Mouse (Mus musculus) forebrain, embryonic 12.5 days (tissue): ENCODE measurements around the gene Lim2. TPM values are rescaled to one million over a fixed set of nuclear protein-coding genes. Genes with fewer than 3 reads are reported as not detected.
"Not testable (repeated sequence)": the region's sequence is repeated elsewhere in the genome, so short reads cannot be mapped to it uniquely, and the experiment has no call there.

Experiments
- ATAC-seq: fragments of 200-750 bp; cut with Nextera tagmentation; 2 replicates; pipeline ENCODE4 v1.8.0; 2017; ENCODE audit warnings: moderate TSS enrichment; ENCODE audit not compliant: low FRiP score
- H3K27ac ChIP-seq: fragments of 300-500 bp; sonication (generic); 2 replicates; pipeline ENCODE4 v1.5.1; 2016; ENCODE audit warnings: mild to moderate bottlenecking
- H3K27me3 ChIP-seq: fragments of 300-500 bp; sonication (generic); 2 replicates; pipeline ENCODE4 v1.6.1; 2016; ENCODE audit warnings: mild to moderate bottlenecking
- H3K36me3 ChIP-seq: fragments of 300-500 bp; sonication (generic); replicated peaks from 2 replicates; pipeline ENCODE4 v1.6.1; 2016; ENCODE audit warnings: mild to moderate bottlenecking
- H3K4me1 ChIP-seq: fragments of 300-500 bp; sonication (generic); 2 replicates; pipeline ENCODE4 v1.6.1; 2016
- H3K4me2 ChIP-seq: fragments of 300-500 bp; sonication (generic); 2 replicates; pipeline ENCODE4 v1.6.1; 2016; ENCODE audit warnings: mild to moderate bottlenecking, moderate library complexity
- H3K4me3 ChIP-seq: fragments of 300-500 bp; sonication (generic); replicated peaks from 2 replicates; pipeline ENCODE4 v1.5.1; 2016; ENCODE audit warnings: mild to moderate bottlenecking
- H3K9ac ChIP-seq: fragments of 300-500 bp; sonication (generic); 2 replicates; pipeline ENCODE4 v1.6.1; 2016; ENCODE audit warnings: mild to moderate bottlenecking
- H3K9me3 ChIP-seq: fragments of 300-500 bp; sonication (generic); 2 replicates; pipeline ENCODE4 v1.6.1; 2016
- WGBS: fragments of 180-500 bp; shearing (Covaris S2); methylation state at CpG from one replicate; pipeline ENCODE4 v1.1.7; 2016; 5-methylcytosine and 5-hydroxymethylcytosine counted together
- polyA plus RNA-seq: library from polyadenylated mRNA; unstranded; fragments of >200 nt; fragmentation: Nextera tagmentation; extraction: Ambion mirVana; gene quantifications from 2 replicates; pipeline ENCODE4 v1.2.1, GENCODE M21; 2016

Gene Lim2
- not detected in 2 replicates for polyA plus RNA-seq

DNA sequence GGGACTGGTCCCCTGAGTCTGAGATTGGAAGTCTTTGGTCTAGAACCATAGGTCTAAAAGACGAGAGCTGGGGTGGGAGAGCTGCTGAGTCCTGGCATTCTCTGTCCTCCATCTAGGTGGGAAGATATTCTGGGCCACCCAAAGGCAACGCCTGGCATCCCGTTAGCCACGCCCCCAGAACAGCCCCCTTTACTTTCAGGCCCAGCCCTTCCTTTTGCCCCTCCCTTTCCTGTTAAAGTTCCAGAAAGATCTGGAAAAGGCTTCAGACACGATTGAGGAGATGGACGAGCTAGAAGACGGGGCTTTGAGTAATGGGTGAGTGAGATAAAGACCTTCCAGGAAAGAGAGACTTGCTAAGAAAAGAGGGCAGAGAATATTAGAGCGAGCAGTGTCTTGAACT is at the start of gene Lim2:
Gene Lim2 (plus strand): TSS at position 265 of the 400 bp plus-strand sequence.
- WGBS, result 94% methylated on average over 8 of the region's 8 CpGs
- Histone ChIP-seq H3K36me3 (no peaks in the 10 kb centered on the region), H3K4me2 (no peak within 1 kb of the TSS), H3K27ac (no peak within 1 kb of the TSS), H3K4me3 (no peak within 1 kb of the TSS), H3K9ac (no peak within 1 kb of the TSS), H3K9me3 (no peaks in the 10 kb centered on the region), H3K27me3 (no peaks in the 10 kb centered on the region), H3K4me1 (peaks cover 5% of the 10 kb centered on the region)
- no peak for ATAC-seq

- no peaks in the 10 kb centered on the region for H3K9me3 ChIP-seq
- no peaks in the 10 kb centered on the region for H3K36me3 ChIP-seq
- no peak for ATAC-seq
- H3K4me2 ChIP-seq, result no peak overlapping the region
- H3K4me3 ChIP-seq, result no peak overlapping the region
- H3K4me1 ChIP-seq, result no peaks in the 10 kb centered on the region
- no peak overlapping the region for H3K9ac ChIP-seq
- no peak overlapping the region for H3K27ac ChIP-seq
- no peaks in the 10 kb centered on the region for H3K27me3 ChIP-seq
- 16% methylated on average over 5 of the region's 5 CpGs for WGBS
These were observed 49.2 kb upstream of the Lim2 start for GRCm38 (mm10) chr7:43378226-43378625.

GRCm38 (mm10) chr7:43392349-43393121 is 34.9 kb upstream of the Lim2 start:
- no peak for ATAC-seq
- no peaks in the 10 kb centered on the region for H3K36me3 ChIP-seq
- 85% methylated on average over 8 of the region's 8 CpGs for WGBS
- no peak overlapping the region for H3K4me2 ChIP-seq
- H3K27me3 ChIP-seq, result no peaks in the 10 kb centered on the region
- no peak overlapping the region for H3K27ac ChIP-seq
- no peaks in the 10 kb centered on the region for H3K4me1 ChIP-seq
- H3K9ac ChIP-seq, result no peak overlapping the region
- H3K4me3 ChIP-seq, result no peak overlapping the region
- peaks cover 2% of the 10 kb centered on the region; the same call in 1 of the 2 replicates for H3K9me3 ChIP-seq

- no peak overlapping the region for H3K27ac ChIP-seq
- no peak overlapping the region for H3K4me2 ChIP-seq
- no peaks in the 10 kb centered on the region for H3K9me3 ChIP-seq
- H3K9ac ChIP-seq, result no peak overlapping the region
- no peak for ATAC-seq
- no peaks in the 10 kb centered on the region for H3K36me3 ChIP-seq
- WGBS, result 87% methylated on average over 2 of the region's 2 CpGs
- H3K27me3 ChIP-seq, result no peaks in the 10 kb centered on the region
- no peaks in the 10 kb centered on the region for H3K4me1 ChIP-seq
- H3K4me3 ChIP-seq, result no peak overlapping the region
These were observed 28.0 kb upstream of the Lim2 start for GRCm38 (mm10) chr7:43399501-43399900.

DNA sequence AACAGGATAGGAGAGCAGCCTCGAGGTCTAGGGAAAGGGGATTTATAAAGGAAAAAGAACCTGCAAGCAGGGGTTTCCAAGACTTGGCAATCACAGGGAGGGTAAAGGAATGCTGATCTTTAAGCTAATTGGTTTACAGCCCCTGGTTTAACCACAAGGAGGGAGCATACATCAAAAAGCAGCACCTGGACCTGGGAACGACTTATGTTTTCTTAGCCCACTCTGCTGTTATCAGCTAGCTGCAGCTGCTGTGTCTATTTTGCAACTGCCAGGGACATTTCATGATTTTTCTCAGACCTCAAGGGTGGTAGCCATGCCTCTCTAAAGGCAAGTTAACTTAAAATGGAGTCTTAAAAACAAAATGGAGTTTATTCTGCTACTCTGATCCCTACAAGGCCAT is 24.8 kb upstream of the Lim2 start:
- H3K9ac ChIP-seq, result no peak overlapping the region
- WGBS, result 54% methylated on average over 2 of the region's 2 CpGs
- no peak overlapping the region for H3K4me2 ChIP-seq
- H3K36me3 ChIP-seq, result no peaks in the 10 kb centered on the region
- H3K9me3 ChIP-seq, result no peaks in the 10 kb centered on the region
- no peak overlapping the region for H3K27ac ChIP-seq
- no peak overlapping the region for H3K4me3 ChIP-seq
- ATAC-seq, result no peak
- H3K27me3 ChIP-seq, result no peaks in the 10 kb centered on the region
- no peaks in the 10 kb centered on the region for H3K4me1 ChIP-seq

DNA sequence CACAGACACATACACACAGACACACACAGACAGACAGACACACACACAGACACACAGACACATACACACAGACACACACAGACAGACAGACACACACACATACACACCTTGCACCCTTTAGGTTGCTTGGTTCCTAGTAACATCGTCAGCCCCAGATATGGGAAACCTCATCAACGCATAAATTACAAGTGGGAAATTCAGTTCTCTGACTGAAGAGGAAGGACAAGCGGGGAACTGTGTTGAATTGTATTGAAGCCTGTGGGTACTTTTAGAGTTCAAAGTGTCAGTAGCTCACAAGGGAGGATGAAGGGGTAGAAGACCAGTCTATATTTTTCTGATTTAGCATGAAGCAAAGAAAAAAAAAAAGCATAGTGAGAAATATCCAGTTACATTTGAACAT is 19.9 kb upstream of the Lim2 start:
- H3K4me1 ChIP-seq, result no peaks in the 10 kb centered on the region
- 86% methylated on average over 3 of the region's 3 CpGs for WGBS
- no peak overlapping the region for H3K27ac ChIP-seq
- H3K9ac ChIP-seq, result no peak overlapping the region
- H3K36me3 ChIP-seq, result no peaks in the 10 kb centered on the region
- no peak overlapping the region for H3K4me2 ChIP-seq
- no peaks in the 10 kb centered on the region for H3K27me3 ChIP-seq
- no peak for ATAC-seq
- H3K9me3 ChIP-seq, result no peaks in the 10 kb centered on the region
- no peak overlapping the region for H3K4me3 ChIP-seq

DNA sequence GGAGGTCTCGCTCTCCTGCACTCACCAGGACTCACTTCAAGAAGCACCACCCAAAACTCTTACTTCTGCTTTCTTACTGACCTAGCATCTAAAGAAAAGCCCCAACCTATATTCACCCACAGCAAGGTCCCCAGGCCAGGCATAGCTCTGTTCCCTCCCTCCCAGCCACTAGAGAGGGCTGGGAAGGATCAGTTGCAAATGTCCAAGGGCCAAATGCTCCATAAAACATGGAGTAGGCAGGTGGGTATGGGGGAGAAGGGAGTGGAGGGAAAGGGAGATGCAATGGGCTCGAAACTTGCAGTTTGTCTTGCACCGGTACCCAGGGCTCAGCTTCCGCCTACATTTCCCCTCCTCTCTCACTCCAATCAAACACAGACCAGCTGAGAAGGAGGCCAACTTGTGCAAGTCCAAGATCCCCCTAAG is 19.3 kb upstream of the Lim2 start, which contains the start of gene Siglecg:
Gene Siglecg (plus strand): TSS at position 74 of the 423 bp plus-strand sequence.
- no peaks in the 10 kb centered on the region for H3K9me3 ChIP-seq
- no peak within 1 kb of the TSS for H3K4me2 ChIP-seq
- H3K27me3 ChIP-seq, result no peaks in the 10 kb centered on the region
- no peak for ATAC-seq
- H3K36me3 ChIP-seq, result no peaks in the 10 kb centered on the region
- WGBS, result 80% methylated on average over 4 of the region's 4 CpGs
- H3K9ac ChIP-seq, result no peak within 1 kb of the TSS
- H3K4me1 ChIP-seq, result no peaks in the 10 kb centered on the region
- no peak within 1 kb of the TSS for H3K4me3 ChIP-seq
- H3K27ac ChIP-seq, result no peak within 1 kb of the TSS

GRCm38 (mm10) chr7:43409084-43409483 is 18.4 kb upstream of the Lim2 start:
- Histone ChIP-seq H3K27me3 (no peaks in the 10 kb centered on the region), H3K36me3 (no peaks in the 10 kb centered on the region), H3K4me2 (no peak overlapping the region), H3K9me3 (no peaks in the 10 kb centered on the region), H3K27ac (no peak overlapping the region), H3K9ac (no peak overlapping the region), H3K4me1 (no peaks in the 10 kb centered on the region), H3K4me3 (no peak overlapping the region)
- no peak for ATAC-seq
- 81% methylated on average over 3 of the region's 3 CpGs for WGBS

- H3K4me3 ChIP-seq, H3K9ac ChIP-seq, H3K36me3 ChIP-seq, ATAC-seq, H3K27ac ChIP-seq, H3K4me2 ChIP-seq, H3K4me1 ChIP-seq, H3K9me3 ChIP-seq, H3K27me3 ChIP-seq: not testable (repeated sequence)
- 27% methylated on average over 4 of the region's 4 CpGs for WGBS
These were observed 15.7 kb upstream of the Lim2 start for GRCm38 (mm10) chr7:43411724-43412123.

DNA sequence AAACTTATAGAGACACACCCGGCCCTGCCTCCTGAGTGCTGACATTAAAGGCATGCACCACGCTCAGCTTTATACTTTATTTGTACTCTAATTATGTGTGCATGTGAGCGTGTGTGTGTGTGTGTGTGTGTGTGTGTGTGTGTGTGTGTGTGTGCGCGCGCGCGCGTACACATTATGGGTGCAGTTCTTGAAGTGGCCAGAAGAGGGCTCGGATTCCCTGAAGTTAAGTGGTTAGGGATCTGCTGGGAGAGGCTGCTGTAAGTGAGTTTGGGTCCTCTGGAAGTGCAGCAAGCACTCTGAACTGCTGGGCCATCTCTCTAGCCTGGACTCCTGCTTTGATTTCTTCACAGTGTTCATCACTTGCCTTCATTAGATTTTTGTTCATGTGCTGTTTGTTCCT is 10.2 kb upstream of the Lim2 start:
- no peaks in the 10 kb centered on the region for H3K27me3 ChIP-seq
- H3K27ac ChIP-seq, result no peak overlapping the region
- peaks cover 3% of the 10 kb centered on the region; the same call in 1 of the 2 replicates for H3K9me3 ChIP-seq
- H3K4me3 ChIP-seq, result no peak overlapping the region
- H3K4me2 ChIP-seq, result no peak overlapping the region
- H3K4me1 ChIP-seq, result no peaks in the 10 kb centered on the region
- ATAC-seq, result no peak
- H3K9ac ChIP-seq, result no peak overlapping the region
- H3K36me3 ChIP-seq, result no peaks in the 10 kb centered on the region
- WGBS, result 87% methylated on average over 10 of the region's 10 CpGs

DNA sequence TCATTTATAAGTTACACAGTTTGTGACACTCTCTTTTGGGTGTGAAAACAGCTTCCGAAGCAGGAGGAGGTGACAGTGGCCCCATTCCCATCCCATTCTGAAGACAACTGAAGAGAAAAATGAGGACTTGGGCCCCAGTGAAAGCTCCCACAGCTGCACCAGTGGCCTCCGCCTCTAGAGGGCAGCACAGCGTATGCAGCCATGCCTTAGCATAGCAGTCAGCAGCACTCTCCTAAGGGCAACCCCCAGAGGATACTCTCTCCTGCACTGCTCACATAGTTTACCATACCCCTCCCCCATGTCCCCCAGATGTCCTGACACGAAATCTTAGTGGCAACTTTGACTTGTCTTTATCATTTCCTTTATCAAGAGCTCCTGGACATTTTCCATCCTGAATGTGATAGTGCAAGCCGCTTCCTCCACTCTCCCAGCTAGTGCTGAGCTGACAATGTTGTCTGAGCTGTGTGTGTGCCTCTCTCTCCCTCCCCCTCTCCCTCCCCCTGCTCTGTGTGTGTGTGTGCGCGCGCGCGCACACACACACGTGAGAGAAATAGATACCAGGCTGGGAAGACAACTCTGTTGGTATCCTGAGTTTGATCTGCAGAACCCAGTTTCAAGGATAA is 4.4 kb upstream of the Lim2 start:
- H3K4me1 ChIP-seq, result peaks cover 5% of the 10 kb centered on the region
- H3K9ac ChIP-seq, result no peak overlapping the region
- no peak overlapping the region for H3K27ac ChIP-seq
- no peaks in the 10 kb centered on the region for H3K36me3 ChIP-seq
- 9% methylated on average over 11 of the region's 11 CpGs for WGBS
- no peaks in the 10 kb centered on the region for H3K9me3 ChIP-seq
- peak; percentile 87 for ATAC-seq
- H3K4me3 ChIP-seq, result no peak overlapping the region
- H3K4me2 ChIP-seq, result peak overlapping the region; percentile 31; the same call in 1 of the 2 replicates
- H3K27me3 ChIP-seq, result no peaks in the 10 kb centered on the region

- Histone ChIP-seq H3K4me1 (peaks cover 5% of the 10 kb centered on the region), H3K9me3 (no peaks in the 10 kb centered on the region), H3K36me3 (no peaks in the 10 kb centered on the region), H3K27me3 (no peaks in the 10 kb centered on the region), H3K9ac (no peak overlapping the region), H3K27ac (no peak overlapping the region), H3K4me2 (no peak overlapping the region), H3K4me3 (no peak overlapping the region)
- no peak for ATAC-seq
- 57% methylated on average over 3 of the region's 3 CpGs for WGBS
These were observed 3.4 kb upstream of the Lim2 start for GRCm38 (mm10) chr7:43423991-43424625.
